Comparison of ENCODE assay signal across 11 mouse cellular contexts in the genomic region with DNA sequence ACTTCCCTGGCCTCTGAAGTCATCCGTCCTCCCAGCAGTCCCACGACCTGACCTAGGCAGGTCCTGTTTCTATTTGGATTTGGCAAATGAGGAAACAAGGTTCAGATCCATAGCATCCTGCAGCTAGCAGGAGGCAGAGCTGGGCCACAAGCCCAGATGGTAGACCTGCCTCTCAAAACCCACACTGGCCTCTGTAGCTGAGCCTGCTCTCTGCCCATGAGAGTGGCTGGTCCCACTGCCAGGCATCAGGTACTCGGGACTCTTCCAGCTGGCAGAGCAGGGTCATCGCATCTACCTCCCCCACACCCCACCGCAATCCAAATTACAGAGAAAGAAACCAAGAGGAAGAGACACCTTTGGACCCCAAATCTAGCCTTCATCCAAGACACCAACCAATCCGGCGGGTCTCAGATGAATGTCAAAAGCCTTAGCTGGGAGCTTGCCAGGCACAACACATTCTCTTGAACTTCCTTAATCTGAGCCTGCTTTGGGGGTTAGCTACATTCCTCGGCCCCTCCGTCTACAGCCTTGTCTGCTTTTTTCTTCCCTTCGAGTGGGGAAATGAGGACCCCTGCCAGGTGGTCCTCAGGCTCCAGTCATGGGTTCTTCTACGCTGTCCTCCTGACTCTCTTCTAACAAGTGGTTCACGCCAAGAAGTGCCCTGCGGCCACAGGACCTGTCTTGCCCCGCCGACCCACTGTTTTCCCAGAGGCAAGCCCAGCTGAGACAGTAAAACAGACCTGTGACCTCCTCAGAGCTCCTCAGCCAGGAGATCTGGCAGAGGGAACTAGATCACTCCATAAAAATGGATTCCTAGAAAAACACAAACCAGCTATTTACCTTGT. TPM values are rescaled to one million over a fixed set of nuclear protein-coding genes. Genes with fewer than 3 reads are reported as not detected.
DNase-seq lines count a peak whose midpoint lies in the region; ATAC-seq and TF ChIP-seq lines count a peak whose summit lies in the region.
"Had no signal": no experiment of that assay in that cellular context is flagged by ENCODE, and none has a peak within 500 bp of the region (broad histone marks: within the 10 kb centered on the region; RNA-seq: fewer than 3 reads in every experiment).

No protein-coding gene starts in this region.

- TF ChIP-seq CTCF in lung, embryonic 14.5 days (IDR thresholded peaks at IDR 0.05; ENCODE audit: low read depth), result no peak
- no peak for TF ChIP-seq CTCF in stomach, postnatal 0 days (IDR thresholded peaks at IDR 0.05; ENCODE audit: low read depth)

- H3K4me3 ChIP-seq in lung, embryonic 14.5 days (ENCODE audit: low read depth, low read length), result no peak overlapping the region
- no peak overlapping the region for H3K4me3 ChIP-seq in forebrain, embryonic 13.5 days
- no peak overlapping the region; the same call in 1 of the 2 replicates for H3K4me3 ChIP-seq in limb, embryonic 15.5 days
- no peak overlapping the region for H3K4me3 ChIP-seq in stomach, postnatal 0 days (ENCODE audit: low read depth, low read length)

- peak; percentile 71 for DNase-seq in lung, embryonic 14.5 days
- DNase-seq in lung, postnatal 14 days, result no peak
- DNase-seq in stomach, postnatal 0 days (ENCODE audit: low spot score), result no peak
- no peak for DNase-seq in right cerebral cortex, postnatal 25 days
- DNase-seq in lung, postnatal 25 days (ENCODE audit: low spot score), result no peak
- DNase-seq: adrenal gland, postnatal 36 days; cerebellum, postnatal 36 days; kidney, adult 2 months had no signal

- WGBS in lung, embryonic 14.5 days, result 32% methylated on average over 15 of the region's 15 CpGs
- 30% methylated on average over 15 of the region's 15 CpGs for WGBS in forebrain, embryonic 13.5 days
- WGBS in limb, embryonic 15.5 days, result 20% methylated on average over 15 of the region's 15 CpGs
- 50% methylated on average over 15 of the region's 15 CpGs for WGBS in stomach, postnatal 0 days

- no peak for ATAC-seq in lung, embryonic 14.5 days (ENCODE audit: insufficient read depth)
- ATAC-seq in forebrain, embryonic 13.5 days, result no peak
- ATAC-seq in limb, embryonic 15.5 days (ENCODE audit: insufficient number of reproducible peaks, low FRiP score, low TSS enrichment, low read depth), result no peak
- no peak for ATAC-seq in stomach, postnatal 0 days (ENCODE audit: low FRiP score, low TSS enrichment)

- H3K36me3 ChIP-seq in lung, embryonic 14.5 days (ENCODE audit: insufficient read depth), result no peaks in the 10 kb centered on the region
- no peaks in the 10 kb centered on the region for H3K36me3 ChIP-seq in forebrain, embryonic 13.5 days (ENCODE audit: poor library complexity, severe bottlenecking)
- no peaks in the 10 kb centered on the region for H3K36me3 ChIP-seq in limb, embryonic 15.5 days
- H3K36me3 ChIP-seq in stomach, postnatal 0 days (ENCODE audit: control insufficient read depth, insufficient read depth, low read length), result no peaks in the 10 kb centered on the region

- peaks cover 13% of the 10 kb centered on the region for H3K27me3 ChIP-seq in lung, embryonic 14.5 days (ENCODE audit: insufficient read depth, low read length)
- peaks cover 21% of the 10 kb centered on the region for H3K27me3 ChIP-seq in forebrain, embryonic 13.5 days
- H3K27me3 ChIP-seq in limb, embryonic 15.5 days, result peaks cover 10% of the 10 kb centered on the region
- H3K27me3 ChIP-seq in stomach, postnatal 0 days (ENCODE audit: control insufficient read depth, insufficient read depth, low read length), result no peaks in the 10 kb centered on the region

- no peak for TF ChIP-seq EP300 in stomach, postnatal 0 days (optimal IDR thresholded peaks at IDR 0.05)

- H3K4me2 ChIP-seq in lung, embryonic 14.5 days, result 0 out of 2 replicates have a peak overlapping the region, but pooled peaks have one; percentile 12
- peak overlapping the region; percentile 90 for H3K4me2 ChIP-seq in forebrain, embryonic 13.5 days
- H3K4me2 ChIP-seq in limb, embryonic 15.5 days, result peak overlapping the region; percentile 41
- H3K4me2 ChIP-seq in stomach, postnatal 0 days (replicated peaks; ENCODE audit: low read depth), result 0 out of 2 replicates have a peak overlapping the region, but pooled peaks have one; percentile 1

- H3K4me1 ChIP-seq in lung, embryonic 14.5 days (ENCODE audit: insufficient read depth), result peaks cover 15% of the 10 kb centered on the region
- peaks cover 67% of the 10 kb centered on the region for H3K4me1 ChIP-seq in forebrain, embryonic 13.5 days
- H3K4me1 ChIP-seq in limb, embryonic 15.5 days, result peaks cover 58% of the 10 kb centered on the region
- peaks cover 2% of the 10 kb centered on the region; the same call in 1 of the 2 replicates for H3K4me1 ChIP-seq in stomach, postnatal 0 days (replicated peaks; ENCODE audit: control insufficient read depth, insufficient read depth)

- no peak overlapping the region; the same call in 1 of the 2 replicates for H3K27ac ChIP-seq in lung, embryonic 14.5 days (ENCODE audit: low read depth)
- H3K27ac ChIP-seq in forebrain, embryonic 13.5 days, result peak overlapping the region; percentile 94
- peak overlapping the region; percentile 81; the same call in 1 of the 2 replicates for H3K27ac ChIP-seq in limb, embryonic 15.5 days
- H3K27ac ChIP-seq in stomach, postnatal 0 days (replicated peaks), result no peak overlapping the region
- H3K27ac ChIP-seq: liver, embryonic 14.5 days had no signal

- no peak overlapping the region; the same call in 1 of the 2 replicates for H3K9ac ChIP-seq in lung, embryonic 14.5 days
- peak overlapping the region; percentile 43 for H3K9ac ChIP-seq in forebrain, embryonic 13.5 days
- H3K9ac ChIP-seq in limb, embryonic 15.5 days, result no peak overlapping the region
- H3K9ac ChIP-seq in stomach, postnatal 0 days (ENCODE audit: low read length), result no peak overlapping the region
- H3K9ac ChIP-seq: liver, embryonic 14.5 days had no signal

- no peaks in the 10 kb centered on the region for H3K9me3 ChIP-seq in lung, embryonic 14.5 days (ENCODE audit: low read depth, low read length)
- H3K9me3 ChIP-seq in forebrain, embryonic 13.5 days (replicated peaks), result no peaks in the 10 kb centered on the region
- H3K9me3 ChIP-seq in limb, embryonic 15.5 days, result no peaks in the 10 kb centered on the region
- H3K9me3 ChIP-seq in stomach, postnatal 0 days (ENCODE audit: control insufficient read depth, low read length), result no peaks in the 10 kb centered on the region

RNA-seq across cellular contexts. Expression of gene Tcf20, which starts 5.8 kb away (rescaled TPM):
- polyA plus RNA-seq in lung, embryonic 14.5 days (2014; fragmentation: Nextera tagmentation; extraction: Ambion mirVana), result 9.9 and 10.9 TPM in 2 replicates
- polyA plus RNA-seq in forebrain, embryonic 13.5 days (2015; fragmentation: Nextera tagmentation; extraction: Ambion mirVana), result 15.3 and 18.6 TPM in 2 replicates
- polyA plus RNA-seq in limb, embryonic 15.5 days (2015; fragmentation: Nextera tagmentation; extraction: Ambion mirVana), result 8.5 and 10.5 TPM in 2 replicates
- polyA plus RNA-seq in stomach, postnatal 0 days (2015; fragmentation: Nextera tagmentation; extraction: Ambion mirVana), result 3.6 and 3.7 TPM in 2 replicates

RNA-seq across cellular contexts. Expression of gene Nfam1, which starts 51.2 kb away (rescaled TPM):
- polyA plus RNA-seq in lung, embryonic 14.5 days (2014; fragmentation: Nextera tagmentation; extraction: Ambion mirVana), result 3.6 and 3.9 TPM in 2 replicates
- polyA plus RNA-seq in forebrain, embryonic 13.5 days (2015; fragmentation: Nextera tagmentation; extraction: Ambion mirVana), result 1.2 and 1.5 TPM in 2 replicates
- polyA plus RNA-seq in limb, embryonic 15.5 days (2015; fragmentation: Nextera tagmentation; extraction: Ambion mirVana), result 4.7 and 5.2 TPM in 2 replicates
- 1.3 and 1.4 TPM in 2 replicates for polyA plus RNA-seq in stomach, postnatal 0 days (2015; fragmentation: Nextera tagmentation; extraction: Ambion mirVana)

Comparison
In these comparisons a context has a peak if more than half of its experiments do, and no peak if none do; other contexts are left out.
1. H3K27ac ChIP-seq: peak in forebrain, embryonic 13.5 days (single experiment) and limb, embryonic 15.5 days (single experiment); none in lung, embryonic 14.5 days (single experiment) and stomach, postnatal 0 days (single experiment).
2. H3K4me2 ChIP-seq: peak in every context shown above with its lines; median percentile 90 in forebrain, embryonic 13.5 days; 41 in limb, embryonic 15.5 days; 12 in lung, embryonic 14.5 days; 1 in stomach, postnatal 0 days.